Mouse (Mus musculus) megakaryocyte, embryonic 14.5 days (primary cell): ENCODE data around the gene Slc16a10. TPM values are rescaled to one million over a fixed set of nuclear protein-coding genes. Genes with fewer than 3 reads are reported as not detected.

Experiments
- H3K27me3 ChIP-seq: replicated peaks from 2 replicates; pipeline ENCODE3; 2012; ENCODE audit warnings: inconsistent platforms
- H3K36me3 ChIP-seq: replicated peaks from 2 replicates; pipeline ENCODE3; 2012; ENCODE audit warnings: low read length, inconsistent platforms, mixed read lengths
- H3K4me1 ChIP-seq: 2 replicates; pipeline ENCODE4 v1.6.1; 2012; ENCODE audit warnings: inconsistent platforms
- H3K4me3 ChIP-seq: replicated peaks from 2 replicates; pipeline ENCODE3; 2012; ENCODE audit warnings: moderate library complexity, mild to moderate bottlenecking, inconsistent platforms
- H3K9me3 ChIP-seq: 2 replicates; pipeline ENCODE4 v1.6.1; 2012; ENCODE audit warnings: inconsistent platforms
- FLI1 ChIP-seq: IDR thresholded peaks from 2 replicates; pipeline ENCODE4 v1.6.1; 2012; ENCODE audit warnings: low read length, inconsistent platforms, mixed read lengths
- GATA1 ChIP-seq: IDR thresholded peaks from 3 replicates; pipeline ENCODE4 v1.6.1; 2012; ENCODE audit warnings: mixed read lengths, low read length, inconsistent platforms, borderline replicate concordance
- polyA plus RNA-seq: library from polyadenylated mRNA; stranded (reverse); fragments of >175 nt; gene quantifications from 2 replicates; pipeline ENCODE4 v1.2.3, GENCODE M21; 2012; ENCODE audit warnings: low replicate concordance; ENCODE audit not compliant: insufficient read depth

Slc16a10 gene
- 7.0 and 10.9 TPM in 2 replicates for polyA plus RNA-seq

DNA sequence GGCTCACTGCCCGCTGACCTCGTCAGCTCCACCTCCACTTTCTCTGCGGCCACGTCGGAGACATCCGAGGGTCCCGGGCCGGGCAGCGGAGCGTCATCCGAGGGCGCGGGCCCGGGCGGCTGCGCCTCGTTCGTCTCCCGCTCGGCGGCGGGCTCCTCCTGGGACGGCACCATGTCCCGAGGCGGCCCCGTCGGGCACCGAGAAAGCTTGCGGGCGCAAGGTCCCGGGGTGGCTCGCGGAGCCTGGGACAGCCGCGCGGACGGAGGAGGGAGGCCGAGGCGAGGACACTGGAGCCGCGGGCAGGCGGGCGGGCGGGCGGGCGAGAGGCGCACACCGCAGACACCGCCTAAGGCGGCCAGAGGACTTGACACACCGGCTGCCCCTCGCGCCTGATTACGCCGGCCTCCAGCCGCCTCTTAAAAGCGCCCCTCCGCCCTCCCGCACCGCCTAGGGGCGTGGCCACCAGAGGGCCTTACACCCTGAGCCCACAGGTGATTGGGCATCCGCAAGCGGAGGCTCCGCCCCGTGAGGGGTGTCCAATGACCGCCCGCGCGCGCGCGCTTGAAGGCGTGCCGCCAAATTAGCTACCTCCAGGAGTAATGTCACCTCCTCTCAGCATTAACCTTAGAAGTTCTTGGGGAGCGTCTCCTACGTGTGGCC, at the start of gene Slc16a10:
Gene Slc16a10, minus strand, starts transcription at position 395 of the 660 bp plus-strand sequence.
- Histone ChIP-seq H3K27me3 (no peaks in the 10 kb centered on the region), H3K36me3 (peaks cover 5% of the 10 kb centered on the region), H3K4me3 (peak within 1 kb of the TSS; percentile 99), H3K4me1 (peaks cover 65% of the 10 kb centered on the region), H3K9me3 (no peaks in the 10 kb centered on the region)
- TF ChIP-seq GATA1, result no peak
- no peak for TF ChIP-seq FLI1

DNA sequence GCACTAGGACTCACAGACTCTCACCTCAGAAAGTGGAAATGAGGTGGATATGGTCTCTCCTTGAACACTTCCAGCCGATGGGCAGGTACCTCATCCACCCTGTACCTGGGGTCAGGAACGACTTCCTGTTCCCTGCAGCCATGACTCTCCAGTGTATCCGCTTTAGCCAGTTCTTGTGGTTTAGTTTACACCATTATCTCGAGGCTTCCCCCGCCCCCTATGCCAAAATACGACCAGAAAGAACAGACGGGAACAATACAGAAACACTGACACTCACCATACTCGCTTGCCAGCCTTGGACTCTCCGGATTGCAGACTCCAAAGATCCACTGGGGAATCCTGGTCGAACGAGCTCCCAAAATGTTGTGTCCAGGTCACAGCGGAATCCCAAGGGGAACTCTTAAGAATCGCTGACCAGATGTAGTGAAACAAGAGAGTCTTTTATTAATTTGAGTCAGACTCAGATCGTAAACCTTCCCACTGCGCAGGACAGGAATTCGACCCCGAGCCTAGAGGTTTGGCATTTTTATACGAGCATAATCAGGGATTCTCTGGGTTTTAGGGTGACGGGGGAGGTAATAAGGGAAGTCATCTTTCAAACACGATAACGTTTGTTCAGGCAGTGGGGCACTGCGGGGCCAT, 49.4 kb upstream of the Slc16a10 start:
- no peaks in the 10 kb centered on the region for H3K36me3 ChIP-seq
- peaks cover 72% of the 10 kb centered on the region for H3K4me1 ChIP-seq
- no peak for TF ChIP-seq GATA1
- no peak for TF ChIP-seq FLI1
- H3K27me3 ChIP-seq, result no peaks in the 10 kb centered on the region
- no peaks in the 10 kb centered on the region for H3K9me3 ChIP-seq
- peak overlapping the region; percentile 89 for H3K4me3 ChIP-seq

DNA sequence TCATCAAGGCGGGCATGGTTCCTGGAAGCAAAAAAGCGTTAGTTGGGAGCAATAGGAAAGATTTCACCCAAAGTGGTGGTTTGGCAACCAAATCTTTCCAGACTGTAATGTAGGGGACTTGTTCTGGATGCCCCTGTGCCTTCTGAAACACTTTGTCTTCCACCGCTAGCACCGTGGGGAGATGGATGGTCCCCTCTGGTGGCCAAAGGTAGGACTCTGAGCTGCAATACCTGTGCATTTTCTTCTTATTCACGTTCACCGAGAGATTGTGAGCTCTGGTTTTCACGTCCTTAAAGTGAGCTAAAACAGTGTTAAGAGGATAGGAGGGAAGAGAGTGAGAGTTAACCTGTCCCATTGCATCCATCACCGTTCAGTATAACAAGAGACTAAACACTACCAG, 48.8 kb upstream of the Slc16a10 start:
- H3K27me3 ChIP-seq, result no peaks in the 10 kb centered on the region
- H3K36me3 ChIP-seq, result no peaks in the 10 kb centered on the region
- no peak for TF ChIP-seq GATA1
- no peak for TF ChIP-seq FLI1
- no peaks in the 10 kb centered on the region for H3K9me3 ChIP-seq
- peak overlapping the region; percentile 89 for H3K4me3 ChIP-seq
- H3K4me1 ChIP-seq, result peaks cover 70% of the 10 kb centered on the region

DNA sequence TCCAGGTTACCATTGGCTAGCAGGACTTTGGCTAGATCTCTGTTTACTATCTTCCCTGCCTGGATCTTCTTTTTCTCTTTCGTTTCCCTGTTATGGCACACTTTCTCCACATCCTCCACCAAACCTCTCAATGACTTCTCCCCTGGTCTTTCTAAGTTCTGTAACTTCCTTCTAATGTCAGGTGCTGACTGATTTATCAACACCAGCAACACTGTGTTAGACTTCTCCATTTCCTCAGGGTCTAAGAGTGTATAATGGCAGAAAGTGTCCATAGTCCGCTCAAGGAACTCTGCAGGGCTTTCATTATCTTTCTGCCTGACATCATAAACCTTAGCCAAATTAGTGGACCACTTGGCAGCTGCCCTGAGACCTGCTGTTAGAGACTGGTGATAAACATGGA, 47.6 kb upstream of the Slc16a10 start:
- no peaks in the 10 kb centered on the region for H3K36me3 ChIP-seq
- H3K9me3 ChIP-seq, result no peaks in the 10 kb centered on the region
- no peak overlapping the region for H3K4me3 ChIP-seq
- TF ChIP-seq FLI1 (no peak), GATA1 (no peak)
- no peaks in the 10 kb centered on the region for H3K27me3 ChIP-seq
- peaks cover 67% of the 10 kb centered on the region for H3K4me1 ChIP-seq

DNA sequence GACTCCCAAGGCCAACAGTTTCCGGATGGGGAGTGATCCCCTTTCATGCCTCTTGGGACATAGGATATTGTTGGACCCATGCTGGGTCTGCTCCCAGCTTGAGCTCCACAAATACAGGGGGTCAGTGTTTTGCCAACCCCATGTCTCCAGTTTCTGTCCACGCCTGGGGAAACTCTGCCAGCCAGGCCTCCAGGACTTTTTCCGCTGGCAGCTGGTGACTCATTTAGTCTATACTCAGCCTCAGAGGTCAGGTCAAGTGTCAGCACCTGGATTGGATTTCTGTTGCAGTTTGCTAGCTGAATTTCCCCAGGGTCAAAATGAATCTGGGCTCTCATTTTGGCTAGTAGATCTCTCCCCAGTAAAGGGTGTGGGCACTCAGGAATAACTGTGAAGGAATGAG, 46.8 kb upstream of the Slc16a10 start:
- H3K4me3 ChIP-seq, result no peak overlapping the region
- TF ChIP-seq GATA1 (no peak), FLI1 (no peak)
- peaks cover 3% of the 10 kb centered on the region for H3K27me3 ChIP-seq
- H3K4me1 ChIP-seq, result peaks cover 61% of the 10 kb centered on the region
- no peaks in the 10 kb centered on the region for H3K9me3 ChIP-seq
- H3K36me3 ChIP-seq, result no peaks in the 10 kb centered on the region

DNA sequence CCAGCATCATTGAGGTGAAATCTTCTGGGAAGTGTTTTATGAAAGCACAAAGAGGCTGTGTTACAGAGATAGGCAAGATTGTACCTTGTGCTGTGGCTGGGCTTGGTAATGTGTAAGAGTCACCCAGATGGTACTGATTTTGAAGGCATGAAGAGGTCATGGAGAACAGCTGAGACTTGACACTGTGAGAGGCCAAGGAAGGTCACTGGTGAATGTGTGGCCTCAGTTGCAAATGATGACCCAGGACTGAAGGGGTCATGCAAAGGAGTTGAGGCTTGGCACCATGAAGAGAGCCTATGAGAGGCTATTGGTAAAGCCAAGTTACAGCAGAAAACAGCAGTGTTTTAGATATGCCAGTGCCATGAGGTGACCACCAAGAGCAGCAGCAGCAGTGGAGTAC, 43.9 kb upstream of the Slc16a10 start:
- Histone ChIP-seq H3K4me1 (peaks cover 49% of the 10 kb centered on the region), H3K27me3 (peaks cover 4% of the 10 kb centered on the region), H3K4me3 (no peak overlapping the region), H3K9me3 (no peaks in the 10 kb centered on the region), H3K36me3 (no peaks in the 10 kb centered on the region)
- TF ChIP-seq GATA1 (no peak), FLI1 (no peak)

DNA sequence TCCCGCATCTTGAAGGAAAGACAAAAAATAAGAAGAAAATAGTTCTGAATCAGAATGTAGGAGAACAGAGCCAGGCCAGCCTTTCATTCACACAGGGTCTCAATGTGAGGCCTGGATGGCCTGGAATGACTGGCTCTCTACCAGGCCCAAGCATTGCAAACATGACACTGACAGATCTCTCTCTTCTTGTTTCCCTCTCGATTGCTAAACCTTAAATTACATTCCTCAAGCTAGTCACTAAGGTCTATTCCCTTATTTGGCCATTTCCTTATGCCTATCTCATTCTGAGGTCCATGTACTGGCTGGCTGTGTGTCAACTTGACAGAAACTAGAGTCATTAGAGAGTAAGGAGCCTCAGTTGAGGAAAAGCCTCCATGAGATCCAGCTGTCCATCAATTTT, 38.0 kb upstream of the Slc16a10 start:
- TF ChIP-seq GATA1 (no peak), FLI1 (no peak)
- Histone ChIP-seq H3K27me3 (peaks cover 4% of the 10 kb centered on the region), H3K4me3 (no peak overlapping the region), H3K4me1 (peaks cover 59% of the 10 kb centered on the region), H3K9me3 (no peaks in the 10 kb centered on the region), H3K36me3 (no peaks in the 10 kb centered on the region)

DNA sequence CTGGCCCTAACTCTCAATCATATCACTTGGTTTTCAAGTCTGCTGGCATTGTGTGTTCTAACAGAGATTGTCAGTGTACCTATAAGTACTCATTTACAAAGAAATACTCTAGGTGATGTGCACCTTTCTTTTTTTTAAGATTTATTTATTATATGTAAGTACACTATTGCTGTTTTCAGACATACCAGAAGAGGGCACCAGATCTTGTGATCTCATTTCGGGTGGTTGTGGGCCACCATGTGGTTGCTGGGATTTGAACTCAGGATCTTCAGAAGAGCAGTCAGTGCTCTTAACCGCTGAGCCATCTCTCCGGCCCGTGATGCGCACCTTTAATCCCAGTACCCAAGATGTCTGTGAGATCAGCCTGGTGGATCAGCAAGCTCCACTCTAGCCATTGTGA, 37.1 kb upstream of the Slc16a10 start:
- TF ChIP-seq FLI1 (no peak), GATA1 (no peak)
- no peaks in the 10 kb centered on the region for H3K9me3 ChIP-seq
- H3K36me3 ChIP-seq, result no peaks in the 10 kb centered on the region

DNA sequence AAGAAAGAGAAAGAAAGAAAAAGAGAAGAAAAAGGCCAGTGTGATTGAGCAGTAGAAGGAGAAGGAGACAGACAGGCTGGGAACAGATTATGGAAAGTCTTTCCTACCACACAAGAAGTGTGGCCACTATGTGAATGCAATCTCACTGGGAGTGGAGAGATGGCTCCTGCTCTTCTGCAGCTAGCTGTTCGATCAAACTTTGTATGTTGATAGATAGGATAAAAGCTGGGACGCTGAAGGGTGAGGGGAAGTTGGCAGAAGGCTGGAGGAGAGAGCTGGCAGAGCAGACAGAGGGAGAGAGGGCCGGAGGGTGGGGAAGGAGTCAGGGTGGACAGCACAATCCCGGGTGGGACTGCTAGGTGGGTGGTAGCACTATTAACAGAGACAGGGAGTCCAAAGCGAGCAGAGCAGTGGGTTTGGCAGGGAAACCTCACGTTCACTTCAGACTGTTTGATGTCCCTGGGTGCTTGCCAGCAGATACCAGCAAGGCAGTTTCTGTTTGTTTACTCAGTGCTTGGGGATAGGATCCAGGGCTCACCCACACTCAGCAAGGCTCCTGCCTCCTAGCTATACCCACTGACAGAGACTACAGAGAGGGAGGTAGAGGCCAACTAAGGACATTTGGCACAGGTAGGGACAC, 35.4 kb upstream of the Slc16a10 start:
- peaks cover 68% of the 10 kb centered on the region for H3K4me1 ChIP-seq
- no peaks in the 10 kb centered on the region for H3K9me3 ChIP-seq
- no peaks in the 10 kb centered on the region for H3K27me3 ChIP-seq
- H3K36me3 ChIP-seq, result no peaks in the 10 kb centered on the region
- peak overlapping the region; percentile 47 for H3K4me3 ChIP-seq
- no peak for TF ChIP-seq FLI1
- no peak for TF ChIP-seq GATA1

More for the DNA sequence above, 37.1 kb upstream of the Slc16a10 start:
- Histone ChIP-seq H3K27me3 (peaks cover 4% of the 10 kb centered on the region), H3K4me1 (peaks cover 62% of the 10 kb centered on the region), H3K4me3 (no peak overlapping the region)

DNA sequence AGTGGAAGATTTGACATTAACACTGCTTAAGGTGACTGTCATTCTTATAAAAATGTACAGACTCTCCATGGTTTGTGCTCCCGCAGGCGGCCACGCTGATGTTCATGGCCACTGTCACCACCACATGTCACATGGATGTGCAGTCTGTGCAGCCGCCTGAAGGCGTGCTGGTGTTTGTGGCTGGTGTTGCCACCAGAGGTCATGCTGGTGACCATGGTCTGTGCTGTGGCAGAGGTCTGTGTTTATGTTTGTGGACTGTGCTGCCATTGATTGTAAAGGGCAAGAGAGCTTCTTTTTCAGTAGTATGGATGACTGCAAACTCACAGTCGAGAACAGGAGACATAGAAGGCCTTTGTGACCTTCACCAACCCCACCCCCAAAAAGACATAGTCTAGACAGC, 30.1 kb upstream of the Slc16a10 start:
- H3K4me1 ChIP-seq, result peaks cover 64% of the 10 kb centered on the region
- no peaks in the 10 kb centered on the region for H3K36me3 ChIP-seq
- TF ChIP-seq FLI1 (no peak), GATA1 (no peak)
- H3K9me3 ChIP-seq, result no peaks in the 10 kb centered on the region
- H3K27me3 ChIP-seq, result peaks cover 4% of the 10 kb centered on the region
- peak overlapping the region; percentile 38 for H3K4me3 ChIP-seq
